Mouse (Mus musculus) intestine, postnatal 0 days (tissue): ENCODE results near the gene Tmem163. TPM values are rescaled to one million over a fixed set of nuclear protein-coding genes. Genes with fewer than 3 reads are reported as not detected.

Source experiments
- ATAC-seq: fragments of 200-750 bp; cut with Nextera tagmentation; 2 replicates; pipeline ENCODE4 v1.8.0; 2017; ENCODE audit warnings: mild to moderate bottlenecking, moderate TSS enrichment, moderate library complexity
- H3K27ac ChIP-seq: fragments of 300-500 bp; sonication (generic); 2 replicates; pipeline ENCODE4 v1.5.1; 2014; ENCODE audit warnings: mild to moderate bottlenecking, low read depth, low read length, moderate library complexity
- H3K27me3 ChIP-seq: fragments of 300-500 bp; sonication (generic); replicated peaks from 2 replicates; pipeline ENCODE4 v1.6.1; 2014; ENCODE audit warnings: low read length, mixed read lengths; ENCODE audit not compliant: control insufficient read depth, insufficient read depth
- H3K36me3 ChIP-seq: fragments of 300-500 bp; sonication (generic); 2 replicates; pipeline ENCODE4 v1.6.1; 2014; ENCODE audit warnings: mild to moderate bottlenecking, moderate library complexity; ENCODE audit not compliant: control insufficient read depth, insufficient read depth
- H3K4me1 ChIP-seq: fragments of 300-500 bp; sonication (generic); replicated peaks from 2 replicates; pipeline ENCODE4 v1.6.1; 2014; ENCODE audit warnings: antibody characterized with exemption, low read length, mixed read lengths; ENCODE audit not compliant: control insufficient read depth, insufficient read depth
- H3K4me2 ChIP-seq: fragments of 300-500 bp; sonication (generic); replicated peaks from 2 replicates; pipeline ENCODE4 v1.6.1; 2014; ENCODE audit warnings: low read depth, mild to moderate bottlenecking, moderate library complexity
- H3K4me3 ChIP-seq: fragments of 300-500 bp; sonication (generic); 2 replicates; pipeline ENCODE4 v1.5.1; 2014; ENCODE audit warnings: low read depth, low read length
- H3K9ac ChIP-seq: fragments of 300-500 bp; sonication (generic); 2 replicates; pipeline ENCODE4 v1.6.1; 2014; ENCODE audit warnings: mild to moderate bottlenecking, low read depth, low read length
- H3K9me3 ChIP-seq: fragments of 300-500 bp; sonication (generic); 2 replicates; pipeline ENCODE4 v1.6.1; 2016; ENCODE audit warnings: mixed run types; ENCODE audit not compliant: control insufficient read depth
- CTCF ChIP-seq: sonication (generic); IDR thresholded peaks from 2 replicates; pipeline ENCODE4 v1.5.1; 2016; ENCODE audit warnings: low read depth, mild to moderate bottlenecking, control low read depth, antibody characterized with exemption, moderate library complexity
- WGBS: fragments of 180-500 bp; shearing (Covaris S2); extraction: QIAGEN DNeasy Blood & Tissue Kit; methylation state at CpG from one replicate; pipeline ENCODE4 v1.1.7; 2014; 5-methylcytosine and 5-hydroxymethylcytosine counted together
- polyA plus RNA-seq: library from polyadenylated mRNA; unstranded; fragments of >200 nt; fragmentation: Nextera tagmentation; extraction: Ambion mirVana; gene quantifications from 2 replicates; pipeline ENCODE4 v1.2.1, GENCODE M21; 2015

Gene Tmem163
- polyA plus RNA-seq, 1 experiment from 2014 or later, result 0.26 TPM

DNA sequence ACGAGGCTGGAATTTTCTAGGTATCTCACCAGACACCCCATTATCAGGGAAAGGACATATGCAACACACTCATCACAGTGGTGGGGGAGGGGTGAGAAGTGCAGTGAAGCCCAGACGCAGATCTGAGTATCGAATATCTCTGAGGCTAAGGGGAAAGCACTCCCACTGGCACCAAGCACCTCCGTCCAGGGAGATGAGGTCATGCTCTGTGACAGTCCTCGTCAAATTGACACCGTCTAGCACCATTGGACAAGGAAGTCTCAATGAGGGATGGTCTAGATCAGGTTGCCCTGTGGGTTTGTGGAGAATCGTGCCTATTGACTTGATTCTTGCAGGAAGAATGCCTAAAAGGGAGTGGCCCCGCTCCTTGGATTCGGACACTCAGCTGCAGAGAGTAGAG is 180.6 kb downstream of the Tmem163 start:
- WGBS, result 56% methylated on average over 9 of the region's 9 CpGs

DNA sequence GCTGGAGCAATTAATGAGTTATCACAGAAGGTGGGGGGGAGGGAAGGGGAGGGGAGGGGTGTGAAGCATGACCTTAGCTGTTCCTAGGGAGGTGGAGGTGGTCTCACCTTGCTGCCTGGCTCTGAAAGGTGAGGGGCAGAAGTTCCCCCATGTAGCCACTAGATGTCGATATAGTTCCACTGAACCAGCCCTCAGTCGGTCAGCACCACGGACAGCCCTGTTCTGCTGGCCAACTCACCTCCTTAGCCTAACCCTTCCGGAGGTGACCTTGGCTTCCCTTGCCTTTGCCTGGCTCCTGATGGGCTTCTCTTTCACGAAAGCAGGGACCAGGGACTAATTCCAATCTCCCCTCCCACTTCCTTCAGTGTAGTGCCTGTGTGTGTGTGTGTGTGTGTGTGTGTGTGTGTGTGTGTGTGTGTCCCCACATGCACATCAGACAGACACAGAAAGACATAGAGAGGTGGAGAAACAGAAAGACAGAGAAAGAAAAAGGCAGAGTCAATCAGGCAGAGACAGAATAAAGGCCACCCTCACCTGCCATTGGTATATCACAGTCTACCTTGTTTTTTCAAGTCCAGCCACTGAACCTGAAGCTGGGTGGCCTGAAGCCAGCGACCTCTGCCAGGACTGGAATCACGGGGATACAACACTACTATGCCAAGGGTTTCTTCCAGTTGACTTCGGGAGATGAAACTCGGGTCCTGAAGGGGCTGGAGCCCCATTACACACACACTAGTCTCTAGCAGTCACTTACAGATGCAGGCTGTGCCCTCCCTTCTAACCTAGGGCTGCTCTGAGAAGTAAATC is 182.4 kb downstream of the Tmem163 start:
- Histone ChIP-seq H3K27ac (no peak overlapping the region), H3K9me3 (no peaks in the 10 kb centered on the region), H3K4me1 (no peaks in the 10 kb centered on the region), H3K4me3 (no peak overlapping the region), H3K4me2 (no peak overlapping the region), H3K27me3 (no peaks in the 10 kb centered on the region), H3K9ac (no peak overlapping the region), H3K36me3 (no peaks in the 10 kb centered on the region)
- peak; percentile 43; the same call in 1 of the 2 replicates for ATAC-seq
- 36% methylated on average over 9 of the region's 9 CpGs for WGBS
- TF ChIP-seq CTCF, result peak; percentile 99

More for the DNA sequence above, 180.6 kb downstream of the Tmem163 start:
- no peaks in the 10 kb centered on the region for H3K27me3 ChIP-seq
- no peaks in the 10 kb centered on the region for H3K36me3 ChIP-seq
- no peak overlapping the region for H3K4me3 ChIP-seq
- no peak overlapping the region for H3K9ac ChIP-seq
- no peak overlapping the region for H3K27ac ChIP-seq
- TF ChIP-seq CTCF, result no peak
- H3K4me2 ChIP-seq, result no peak overlapping the region
- no peak for ATAC-seq
- no peaks in the 10 kb centered on the region for H3K4me1 ChIP-seq
- no peaks in the 10 kb centered on the region for H3K9me3 ChIP-seq

DNA sequence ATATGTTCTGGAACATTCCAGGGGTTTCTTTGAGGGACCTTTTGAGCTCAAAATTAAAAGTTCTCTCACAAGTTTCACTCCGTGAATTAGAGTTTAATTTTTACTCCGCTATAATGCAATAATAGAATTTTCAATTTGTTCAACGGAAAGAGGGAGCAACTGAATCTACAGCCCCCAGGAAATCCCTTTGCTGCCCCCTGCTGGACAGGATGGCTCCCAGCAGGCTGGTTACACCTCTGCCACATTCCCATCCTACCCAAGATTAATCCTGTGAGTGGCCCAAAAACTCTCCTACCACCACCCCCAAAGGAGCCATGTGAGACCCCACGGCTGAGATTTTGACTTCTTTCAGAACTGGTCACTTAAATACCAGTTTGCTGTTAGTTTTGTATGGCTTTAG is 192.2 kb downstream of the Tmem163 start:
- H3K9ac ChIP-seq, result no peak overlapping the region
- H3K27ac ChIP-seq, result no peak overlapping the region
- no peaks in the 10 kb centered on the region for H3K4me1 ChIP-seq
- H3K4me2 ChIP-seq, result no peak overlapping the region
- TF ChIP-seq CTCF, result peak; percentile 68
- no peak overlapping the region for H3K4me3 ChIP-seq
- no peaks in the 10 kb centered on the region for H3K9me3 ChIP-seq
- WGBS, result 87% methylated on average over 4 of the region's 4 CpGs
- peaks cover 15% of the 10 kb centered on the region for H3K36me3 ChIP-seq
- no peaks in the 10 kb centered on the region for H3K27me3 ChIP-seq
- ATAC-seq, result no peak

DNA sequence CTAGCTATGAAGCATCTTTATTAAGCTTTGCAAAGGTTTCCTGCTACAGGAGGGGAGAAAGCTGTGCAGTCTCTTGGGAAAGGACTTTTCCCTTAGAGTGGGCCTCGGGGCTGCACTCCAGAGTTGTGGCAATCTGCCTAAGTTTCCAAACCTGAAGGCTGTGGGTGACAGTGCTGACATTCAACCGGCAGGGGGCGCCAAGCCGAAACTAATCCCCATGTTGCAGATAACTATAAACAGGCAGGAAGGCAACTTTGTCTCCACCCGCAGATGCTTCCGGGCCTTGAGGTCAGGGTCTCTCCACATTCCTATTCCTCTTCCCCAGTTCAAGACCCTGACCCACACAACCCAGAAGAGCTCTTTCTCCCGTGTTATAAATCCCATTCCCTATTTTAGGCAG is 194.5 kb downstream of the Tmem163 start:
- Histone ChIP-seq H3K27me3 (no peaks in the 10 kb centered on the region), H3K4me2 (no peak overlapping the region), H3K9ac (no peak overlapping the region), H3K36me3 (peaks cover 31% of the 10 kb centered on the region), H3K9me3 (no peaks in the 10 kb centered on the region), H3K27ac (no peak overlapping the region), H3K4me3 (no peak overlapping the region), H3K4me1 (no peaks in the 10 kb centered on the region)
- ATAC-seq, result no peak
- peak; percentile 76 for TF ChIP-seq CTCF
- 42% methylated on average over 7 of the region's 7 CpGs for WGBS

DNA sequence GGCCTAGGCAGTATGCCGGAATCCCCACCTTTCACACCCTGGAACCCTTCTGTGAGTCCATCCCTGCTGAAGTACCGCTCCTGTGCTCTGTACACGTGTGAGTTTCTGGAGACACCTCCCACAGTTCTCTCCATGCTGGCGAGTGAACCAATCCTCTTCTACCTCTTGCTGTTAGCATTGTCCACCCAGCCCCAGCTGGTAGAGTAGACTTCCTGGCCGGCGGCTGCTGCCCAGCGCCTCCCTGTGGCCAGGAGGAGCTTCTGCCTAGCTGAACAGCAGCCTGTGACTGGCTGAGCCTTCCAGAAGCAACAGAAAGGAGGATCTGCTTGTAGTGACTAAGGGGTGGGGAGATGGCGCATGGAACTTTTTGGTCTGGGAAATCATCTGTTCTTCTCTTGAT is 195.2 kb downstream of the Tmem163 start:
- peak; percentile 34; the same call in 1 of the 2 replicates for TF ChIP-seq CTCF
- Histone ChIP-seq H3K4me3 (no peak overlapping the region), H3K9me3 (no peaks in the 10 kb centered on the region), H3K4me2 (no peak overlapping the region), H3K4me1 (no peaks in the 10 kb centered on the region), H3K36me3 (peaks cover 31% of the 10 kb centered on the region), H3K9ac (no peak overlapping the region), H3K27me3 (no peaks in the 10 kb centered on the region), H3K27ac (no peak overlapping the region)
- WGBS, result 94% methylated on average over 8 of the region's 8 CpGs
- ATAC-seq, result no peak

DNA sequence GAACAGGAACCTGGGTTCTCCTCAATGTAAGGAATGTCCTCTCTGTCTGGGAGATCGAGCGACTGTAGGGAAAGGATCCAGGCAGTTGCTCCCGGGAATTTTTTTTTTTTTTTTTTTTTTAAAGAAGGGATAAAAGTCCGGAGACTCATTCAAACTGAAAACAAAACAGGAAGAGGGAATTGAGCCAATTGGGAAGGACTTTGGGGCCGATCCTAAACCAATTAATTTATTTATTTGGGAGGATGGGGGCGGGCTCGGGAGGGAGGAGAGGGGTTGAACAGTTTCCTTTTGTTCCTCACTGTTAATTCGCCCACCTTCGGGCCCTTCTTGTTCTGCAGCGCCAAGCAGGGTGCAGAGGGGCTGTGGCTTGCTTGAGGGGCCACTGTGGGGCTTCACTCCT is 196.4 kb downstream of the Tmem163 start:
- 74% methylated on average over 10 of the region's 10 CpGs for WGBS
- H3K4me2 ChIP-seq, result no peak overlapping the region

More for the DNA sequence above, 196.4 kb downstream of the Tmem163 start:
- Histone ChIP-seq H3K36me3 (peaks cover 44% of the 10 kb centered on the region), H3K27me3 (no peaks in the 10 kb centered on the region), H3K4me3 (no peak overlapping the region), H3K9me3 (no peaks in the 10 kb centered on the region), H3K4me1 (no peaks in the 10 kb centered on the region), H3K9ac (no peak overlapping the region), H3K27ac (no peak overlapping the region)
- ATAC-seq, result no peak
- no peak for TF ChIP-seq CTCF
